Mouse (Mus musculus): ENCODE data around the gene Arhgap28. TPM values are rescaled to one million over a fixed set of nuclear protein-coding genes. Genes with fewer than 3 reads are reported as not detected.

Arhgap28 gene
- total and polyA plus RNA-seq, 2 experiments from 2014 or later, result 4.0 to 7.6 TPM

- H3K4me3 ChIP-seq (ENCODE audit: low read length), result no peak overlapping the region
- WGBS, result 83% methylated on average over 6 of the region's 6 CpGs
Measured at GRCm38 (mm10) chr17:67928280-67928679, 75.6 kb downstream of the Arhgap28 start.

GRCm38 (mm10) chr17:67927864-67928263, 76.1 kb downstream of the Arhgap28 start:
- no peaks in the 10 kb centered on the region for H3K27me3 ChIP-seq (ENCODE audit: insufficient read depth, low read length)
- H3K9me3 ChIP-seq (ENCODE audit: low read length), result no peaks in the 10 kb centered on the region
- H3K36me3 ChIP-seq (ENCODE audit: insufficient read depth, low read length), result no peaks in the 10 kb centered on the region
- no peaks in the 10 kb centered on the region for H3K4me1 ChIP-seq (ENCODE audit: insufficient read depth, low read length)
- H3K9ac ChIP-seq (replicated peaks; ENCODE audit: low read length), result no peak overlapping the region
- no peak for TF ChIP-seq CTCF (IDR thresholded peaks at IDR 0.05; ENCODE audit: low read depth)
- DNase-seq (ENCODE audit: low spot score) (no peak), ATAC-seq (no peak)
- no peak overlapping the region for H3K27ac ChIP-seq
- H3K4me3 ChIP-seq (ENCODE audit: low read length), result no peak overlapping the region
- WGBS, result 97% methylated on average over 8 of the region's 8 CpGs
- H3K4me2 ChIP-seq (ENCODE audit: low read depth, low read length), result no peak overlapping the region

More at GRCm38 (mm10) chr17:67928280-67928679, 75.6 kb downstream of the Arhgap28 start:
- H3K9ac ChIP-seq (replicated peaks; ENCODE audit: low read length), result no peak overlapping the region
- H3K36me3 ChIP-seq (ENCODE audit: insufficient read depth, low read length), result no peaks in the 10 kb centered on the region
- H3K9me3 ChIP-seq (ENCODE audit: low read length), result no peaks in the 10 kb centered on the region
- no peaks in the 10 kb centered on the region for H3K27me3 ChIP-seq (ENCODE audit: insufficient read depth, low read length)
- no peak for TF ChIP-seq CTCF (IDR thresholded peaks at IDR 0.05; ENCODE audit: low read depth)
- no peak overlapping the region for H3K27ac ChIP-seq
- DNase-seq (ENCODE audit: low spot score) (no peak), ATAC-seq (no peak)
- no peaks in the 10 kb centered on the region for H3K4me1 ChIP-seq (ENCODE audit: insufficient read depth, low read length)
- H3K4me2 ChIP-seq (ENCODE audit: low read depth, low read length), result no peak overlapping the region

GRCm38 (mm10) chr17:67919959-67920358, 84.0 kb downstream of the Arhgap28 start:
- ATAC-seq, result no peak
- WGBS, result 71% methylated on average over 7 of the region's 7 CpGs
- TF ChIP-seq CTCF (IDR thresholded peaks at IDR 0.05; ENCODE audit: low read depth), result no peak
- no peaks in the 10 kb centered on the region for H3K27me3 ChIP-seq (ENCODE audit: insufficient read depth, low read length)
- H3K9ac ChIP-seq (replicated peaks; ENCODE audit: low read length), result no peak overlapping the region
- no peak overlapping the region for H3K4me2 ChIP-seq (ENCODE audit: low read depth, low read length)
- no peaks in the 10 kb centered on the region for H3K4me1 ChIP-seq (ENCODE audit: insufficient read depth, low read length)
- H3K36me3 ChIP-seq (ENCODE audit: insufficient read depth, low read length), result no peaks in the 10 kb centered on the region
- no peak for DNase-seq (ENCODE audit: low spot score)
- H3K9me3 ChIP-seq (ENCODE audit: low read length), result no peaks in the 10 kb centered on the region
- no peak overlapping the region for H3K4me3 ChIP-seq (ENCODE audit: low read length)
- no peak overlapping the region for H3K27ac ChIP-seq

- H3K36me3 ChIP-seq (ENCODE audit: insufficient read depth, low read length), result no peaks in the 10 kb centered on the region
- H3K4me3 ChIP-seq (ENCODE audit: low read length), result no peak overlapping the region
- TF ChIP-seq CTCF (IDR thresholded peaks at IDR 0.05; ENCODE audit: low read depth), result no peak
- no peaks in the 10 kb centered on the region for H3K9me3 ChIP-seq (ENCODE audit: low read length)
- no peak for ATAC-seq
- 74% methylated on average over 7 of the region's 7 CpGs for WGBS
- no peak for DNase-seq (ENCODE audit: low spot score)
- H3K9ac ChIP-seq (replicated peaks; ENCODE audit: low read length), result no peak overlapping the region
- no peaks in the 10 kb centered on the region for H3K27me3 ChIP-seq (ENCODE audit: insufficient read depth, low read length)
- H3K4me2 ChIP-seq (ENCODE audit: low read depth, low read length), result no peak overlapping the region
- no peaks in the 10 kb centered on the region for H3K4me1 ChIP-seq (ENCODE audit: insufficient read depth, low read length)
- no peak overlapping the region for H3K27ac ChIP-seq
Measured at GRCm38 (mm10) chr17:67918201-67918600, 85.7 kb downstream of the Arhgap28 start.

- Histone ChIP-seq H3K4me2 (ENCODE audit: low read depth, low read length) (no peak overlapping the region), H3K4me3 (ENCODE audit: low read length) (no peak overlapping the region), H3K36me3 (ENCODE audit: insufficient read depth, low read length) (no peaks in the 10 kb centered on the region), H3K27me3 (ENCODE audit: insufficient read depth, low read length) (no peaks in the 10 kb centered on the region), H3K27ac (no peak overlapping the region), H3K9ac (replicated peaks; ENCODE audit: low read length) (no peak overlapping the region), H3K4me1 (ENCODE audit: insufficient read depth, low read length) (no peaks in the 10 kb centered on the region), H3K9me3 (ENCODE audit: low read length) (no peaks in the 10 kb centered on the region)
- no peak for TF ChIP-seq CTCF (IDR thresholded peaks at IDR 0.05; ENCODE audit: low read depth)
- ATAC-seq (no peak), DNase-seq (ENCODE audit: low spot score) (no peak)
- WGBS, result 56% methylated on average over 2 of the region's 2 CpGs
Measured at GRCm38 (mm10) chr17:67916901-67917300, 87.0 kb downstream of the Arhgap28 start.

- Histone ChIP-seq H3K27me3 (ENCODE audit: insufficient read depth, low read length) (no peaks in the 10 kb centered on the region), H3K9me3 (ENCODE audit: low read length) (no peaks in the 10 kb centered on the region), H3K4me1 (ENCODE audit: insufficient read depth, low read length) (no peaks in the 10 kb centered on the region), H3K27ac (no peak overlapping the region), H3K36me3 (ENCODE audit: insufficient read depth, low read length) (no peaks in the 10 kb centered on the region), H3K9ac (replicated peaks; ENCODE audit: low read length) (no peak overlapping the region), H3K4me2 (ENCODE audit: low read depth, low read length) (no peak overlapping the region), H3K4me3 (ENCODE audit: low read length) (no peak overlapping the region)
- TF ChIP-seq CTCF (IDR thresholded peaks at IDR 0.05; ENCODE audit: low read depth), result peak; percentile 82
- ATAC-seq, result no peak
- WGBS, result 60% methylated on average over 12 of the region's 12 CpGs
- peak; percentile 83 for DNase-seq (ENCODE audit: low spot score)
Measured at GRCm38 (mm10) chr17:67912640-67913039, 91.3 kb downstream of the Arhgap28 start.

GRCm38 (mm10) chr17:67912051-67912450, 91.9 kb downstream of the Arhgap28 start:
- no peak for ATAC-seq
- no peak for TF ChIP-seq CTCF (IDR thresholded peaks at IDR 0.05; ENCODE audit: low read depth)
- 86% methylated on average over 11 of the region's 11 CpGs for WGBS

More at GRCm38 (mm10) chr17:67912051-67912450, 91.9 kb downstream of the Arhgap28 start:
- Histone ChIP-seq H3K27ac (no peak overlapping the region), H3K4me1 (ENCODE audit: insufficient read depth, low read length) (no peaks in the 10 kb centered on the region), H3K27me3 (ENCODE audit: insufficient read depth, low read length) (no peaks in the 10 kb centered on the region), H3K36me3 (ENCODE audit: insufficient read depth, low read length) (no peaks in the 10 kb centered on the region), H3K9ac (replicated peaks; ENCODE audit: low read length) (no peak overlapping the region), H3K4me2 (ENCODE audit: low read depth, low read length) (no peak overlapping the region), H3K4me3 (ENCODE audit: low read length) (no peak overlapping the region), H3K9me3 (ENCODE audit: low read length) (no peaks in the 10 kb centered on the region)
- no peak for DNase-seq (ENCODE audit: low spot score)
